Mouse (Mus musculus) liver, postnatal 0 days (tissue): ENCODE data around the gene Gnao1.

Experiments
- CTCF ChIP-seq: sonication (generic); IDR thresholded peaks from 2 replicates; pipeline ENCODE4 v1.5.1; 2016; ENCODE audit warnings: antibody characterized with exemption, low read depth
- EP300 ChIP-seq: IDR thresholded peaks from 2 replicates; pipeline ENCODE4 v1.6.1; 2016; ENCODE audit warnings: antibody characterized with exemption, low read depth, mild to moderate bottlenecking

GRCm38 (mm10) chr8:93810859-93811602, 1.3 kb downstream of the Gnao1 start:
- TF ChIP-seq CTCF (no peak), EP300 (no peak)
